Mouse (Mus musculus) gonadal fat pad, adult 2 months (tissue): ENCODE measurements at regions not wholly inside any gene's neighbourhood (a gene's known extent, or its start where the extent isn't known, plus 50 kb on each side); places are given as distances from the start of the nearest gene placed in this dataset.

Source experiments
- DNase-seq: peaks from one replicate; pipeline ENCODE4 v3.0.0-alpha.2; 2012; ENCODE audit warnings: low read depth

DNA sequence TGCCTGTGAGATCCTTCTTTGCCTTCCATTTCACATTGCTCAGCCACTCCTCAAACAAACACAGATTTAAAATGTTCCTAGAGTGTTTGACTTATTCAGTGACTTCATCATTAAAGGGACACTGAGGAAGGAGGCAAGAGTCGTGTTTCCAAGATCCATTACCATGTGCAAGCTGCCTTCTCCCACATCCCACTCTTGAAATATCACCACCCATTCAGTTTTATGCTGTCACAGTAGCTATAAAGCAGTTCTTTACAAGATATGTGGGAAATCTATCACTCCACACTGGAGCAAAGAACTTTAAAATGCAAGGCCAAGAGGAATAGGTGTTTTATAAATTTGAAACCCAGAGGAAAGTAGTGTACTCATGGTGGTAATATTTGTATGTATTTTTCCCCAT, 110.2 kb upstream of the Gm12695 start:
- DNase-seq, result no peak

GRCm38 (mm10) chr4:96881077-96881476, 96.1 kb upstream of the Gm12695 start:
- DNase-seq, result peak; percentile 31

DNA sequence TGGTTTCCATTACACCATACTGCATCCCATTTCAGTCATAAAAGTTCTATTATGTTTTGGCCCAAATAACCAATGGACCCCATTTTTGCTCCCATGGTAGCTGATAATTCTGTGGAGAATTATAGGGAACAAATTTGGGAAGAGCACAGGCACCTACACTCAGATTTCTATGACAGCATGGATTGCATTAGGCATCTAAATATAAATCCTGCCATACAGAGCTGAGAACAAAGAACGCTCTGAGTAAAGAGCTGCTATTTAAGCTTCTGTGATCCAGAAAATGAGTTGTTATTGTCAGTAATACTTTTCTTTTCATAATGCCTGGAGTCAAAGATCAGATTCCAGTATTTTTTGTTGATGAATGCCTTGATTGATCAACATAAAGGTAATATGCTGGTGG, 93.0 kb upstream of the Gm12695 start:
- DNase-seq, result no peak

DNA sequence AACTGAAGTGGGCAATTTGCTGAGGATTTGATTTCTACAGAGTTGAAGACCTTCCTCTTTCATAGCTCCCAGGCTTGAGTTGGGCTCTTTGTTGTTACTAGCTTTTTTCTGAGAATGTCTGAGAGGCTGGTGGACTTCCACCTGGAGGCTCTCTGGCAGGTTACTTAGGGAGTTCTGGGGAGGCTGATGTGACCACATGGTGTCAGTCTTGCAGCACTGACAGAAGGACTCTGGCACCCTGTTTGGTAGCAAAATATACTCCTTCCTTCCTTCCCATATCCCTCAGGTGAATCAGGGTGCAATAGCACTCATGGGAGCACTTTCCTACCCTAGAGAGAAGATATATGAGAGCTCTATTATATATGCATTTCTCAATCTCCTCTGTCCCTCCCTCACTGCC, 89.7 kb upstream of the Gm12695 start:
- DNase-seq, result no peak

GRCm38 (mm10) chr4:96845170-96845569, 60.2 kb upstream of the Gm12695 start:
- no peak for DNase-seq
